Mouse (Mus musculus): ENCODE measurements around the gene Kif22. TPM values are rescaled to one million over a fixed set of nuclear protein-coding genes. Genes with fewer than 3 reads are reported as not detected.

The Kif22 gene
- polyA plus RNA-seq, 1 experiment from 2014 or later: 24.0 TPM

DNA sequence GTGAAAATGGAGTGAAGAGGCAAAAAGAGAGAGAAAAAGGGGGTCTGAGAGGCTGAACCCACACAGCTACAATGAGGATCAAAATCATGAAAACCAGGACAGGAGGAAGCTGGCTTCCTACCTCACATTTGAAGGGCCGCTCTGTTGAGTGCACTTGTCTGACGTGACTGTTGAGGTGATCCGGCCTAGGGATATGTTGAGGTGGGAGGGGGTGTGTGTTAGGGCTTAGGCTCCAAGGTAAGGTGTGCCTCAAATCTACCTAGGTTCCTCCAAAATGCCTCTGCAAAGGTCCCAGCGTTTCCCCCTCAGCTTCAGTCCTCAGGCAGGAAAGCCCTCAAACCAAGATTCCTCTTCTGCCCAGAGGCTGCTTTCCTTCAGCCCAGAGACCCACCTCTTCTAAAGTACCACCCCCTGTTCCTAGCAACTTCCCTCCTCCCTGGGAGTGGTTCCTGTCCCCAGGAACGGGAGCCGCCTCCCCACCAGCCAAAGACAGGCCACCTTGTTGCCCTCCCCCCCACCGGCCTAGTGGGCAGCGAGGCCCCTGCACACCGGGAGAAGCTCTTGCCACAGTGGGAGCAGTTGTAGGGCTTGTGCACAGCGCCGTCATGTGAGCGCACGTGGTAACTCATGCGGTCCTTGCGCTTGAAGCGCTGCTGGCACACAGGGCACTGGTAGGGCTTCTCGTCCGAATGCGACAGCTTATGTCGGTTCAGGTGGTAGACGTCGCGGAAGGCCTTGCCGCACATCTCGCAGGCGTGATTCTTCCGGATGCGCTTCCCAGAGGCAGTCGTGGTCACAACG, 17.3 kb downstream of the Kif22 start:
- peaks cover 28% of the 10 kb centered on the region for H3K36me3 ChIP-seq (ENCODE audit: control insufficient read depth, insufficient read depth)
- H3K4me3 ChIP-seq (ENCODE audit: low read depth, low read length): peak overlapping the region; percentile 79
- H3K27ac ChIP-seq (ENCODE audit: low read depth, low read length): peak overlapping the region; percentile 96
- peaks cover 15% of the 10 kb centered on the region; the same call in 1 of the 2 replicates for H3K4me1 ChIP-seq (replicated peaks; ENCODE audit: control insufficient read depth, insufficient read depth, low read length)
- WGBS: 2% methylated on average over 30 of the region's 30 CpGs
- peak overlapping the region; percentile 78 for H3K9ac ChIP-seq (ENCODE audit: low read depth, low read length)
- peak; percentile 28 for ATAC-seq
- no peaks in the 10 kb centered on the region for H3K27me3 ChIP-seq (replicated peaks; ENCODE audit: control insufficient read depth, insufficient read depth, low read length)
- peak overlapping the region; percentile 90 for H3K4me2 ChIP-seq (replicated peaks; ENCODE audit: low read depth)
- no peaks in the 10 kb centered on the region for H3K9me3 ChIP-seq (ENCODE audit: control insufficient read depth)
- peak; percentile 93 for TF ChIP-seq CTCF (IDR thresholded peaks at IDR 0.05; ENCODE audit: low read depth)

DNA sequence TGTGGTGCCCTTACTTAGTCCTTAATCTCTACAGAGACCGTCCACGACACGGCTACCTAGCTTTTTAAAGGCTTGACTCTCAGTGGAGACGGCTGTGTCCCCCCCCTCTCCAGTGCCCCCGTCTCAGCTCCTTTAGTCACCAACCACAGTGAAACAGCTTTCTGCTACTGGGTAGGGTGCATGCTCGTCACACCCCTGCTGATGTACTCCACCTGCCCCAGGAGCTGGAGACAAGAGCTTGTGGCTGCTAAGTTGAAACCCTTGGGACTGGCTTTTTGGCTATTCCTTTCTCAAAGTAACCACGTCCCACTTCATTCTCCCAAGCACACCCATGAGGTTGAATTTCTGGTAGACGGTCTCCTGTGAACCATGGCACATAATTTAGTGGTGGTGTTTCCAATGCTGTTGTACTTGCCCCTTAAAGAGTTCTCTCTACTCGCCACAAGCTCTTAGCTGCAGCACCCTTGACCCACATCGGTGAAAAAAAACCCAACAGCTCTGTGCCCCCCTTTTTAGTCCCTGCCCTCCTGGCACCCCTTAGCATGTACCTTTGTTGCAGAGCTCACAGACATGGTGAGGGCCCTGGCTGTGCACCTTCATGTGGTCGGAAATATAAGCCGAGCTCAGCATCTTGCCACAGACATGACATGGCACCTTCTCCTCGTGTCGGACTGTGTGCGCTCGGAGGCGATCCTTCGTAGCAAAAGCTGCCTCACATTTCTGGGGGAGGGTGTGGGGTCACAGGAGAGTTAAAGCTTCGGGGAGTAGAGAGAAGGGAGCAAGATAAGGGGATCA, 18.2 kb downstream of the Kif22 start:
- Histone ChIP-seq H3K4me2 (replicated peaks; ENCODE audit: low read depth) (peak overlapping the region; percentile 90), H3K4me3 (ENCODE audit: low read depth, low read length) (peak overlapping the region; percentile 79), H3K9ac (ENCODE audit: low read depth, low read length) (peak overlapping the region; percentile 78), H3K36me3 (ENCODE audit: control insufficient read depth, insufficient read depth) (peaks cover 26% of the 10 kb centered on the region), H3K9me3 (ENCODE audit: control insufficient read depth) (no peaks in the 10 kb centered on the region), H3K27me3 (replicated peaks; ENCODE audit: control insufficient read depth, insufficient read depth, low read length) (no peaks in the 10 kb centered on the region), H3K4me1 (replicated peaks; ENCODE audit: control insufficient read depth, insufficient read depth, low read length) (peaks cover 15% of the 10 kb centered on the region; the same call in 1 of the 2 replicates), H3K27ac (ENCODE audit: low read depth, low read length) (peak overlapping the region; percentile 28)
- WGBS: 17% methylated on average over 19 of the region's 19 CpGs
- ATAC-seq: no peak
- no peak for TF ChIP-seq CTCF (IDR thresholded peaks at IDR 0.05; ENCODE audit: low read depth)

- Histone ChIP-seq H3K9me3 (ENCODE audit: control insufficient read depth) (no peaks in the 10 kb centered on the region), H3K9ac (ENCODE audit: low read depth, low read length) (no peak overlapping the region), H3K27me3 (replicated peaks; ENCODE audit: control insufficient read depth, insufficient read depth, low read length) (no peaks in the 10 kb centered on the region), H3K4me2 (replicated peaks; ENCODE audit: low read depth) (peak overlapping the region; percentile 90), H3K4me3 (ENCODE audit: low read depth, low read length) (no peak overlapping the region), H3K4me1 (replicated peaks; ENCODE audit: control insufficient read depth, insufficient read depth, low read length) (peaks cover 15% of the 10 kb centered on the region; the same call in 1 of the 2 replicates), H3K27ac (ENCODE audit: low read depth, low read length) (no peak overlapping the region), H3K36me3 (ENCODE audit: control insufficient read depth, insufficient read depth) (peaks cover 24% of the 10 kb centered on the region)
- 70% methylated on average over 12 of the region's 13 CpGs for WGBS
- no peak for TF ChIP-seq CTCF (IDR thresholded peaks at IDR 0.05; ENCODE audit: low read depth)
- no peak for ATAC-seq
Observed at GRCm38 (mm10) chr7:127023272-127023691, 19.0 kb downstream of the Kif22 start.

- H3K27ac ChIP-seq (ENCODE audit: low read depth, low read length): peak overlapping the region; percentile 28; the same call in 1 of the 2 replicates
- no peak overlapping the region for H3K9ac ChIP-seq (ENCODE audit: low read depth, low read length)
Observed at GRCm38 (mm10) chr7:127022528-127023271, 19.6 kb downstream of the Kif22 start.

GRCm38 (mm10) chr7:127021563-127022527, 20.4 kb downstream of the Kif22 start:
- H3K4me1 ChIP-seq (replicated peaks; ENCODE audit: control insufficient read depth, insufficient read depth, low read length): peaks cover 11% of the 10 kb centered on the region; the same call in 1 of the 2 replicates
- no peak for TF ChIP-seq CTCF (IDR thresholded peaks at IDR 0.05; ENCODE audit: low read depth)
- H3K27ac ChIP-seq (ENCODE audit: low read depth, low read length): peak overlapping the region; percentile 28; the same call in 1 of the 2 replicates
- no peaks in the 10 kb centered on the region for H3K9me3 ChIP-seq (ENCODE audit: control insufficient read depth)
- H3K4me2 ChIP-seq (replicated peaks; ENCODE audit: low read depth): peak overlapping the region; percentile 73
- no peak for ATAC-seq
- 0 out of 2 replicates have a peak overlapping the region, but pooled peaks have one; percentile 11 for H3K9ac ChIP-seq (ENCODE audit: low read depth, low read length)
- H3K36me3 ChIP-seq (ENCODE audit: control insufficient read depth, insufficient read depth): peaks cover 24% of the 10 kb centered on the region
- 40% methylated on average over 5 of the region's 5 CpGs for WGBS
- H3K4me3 ChIP-seq (ENCODE audit: low read depth, low read length): peak overlapping the region; percentile 41; the same call in 1 of the 2 replicates
- H3K27me3 ChIP-seq (replicated peaks; ENCODE audit: control insufficient read depth, insufficient read depth, low read length): no peaks in the 10 kb centered on the region

More at GRCm38 (mm10) chr7:127022528-127023271, 19.6 kb downstream of the Kif22 start:
- Histone ChIP-seq H3K36me3 (ENCODE audit: control insufficient read depth, insufficient read depth) (peaks cover 24% of the 10 kb centered on the region), H3K4me1 (replicated peaks; ENCODE audit: control insufficient read depth, insufficient read depth, low read length) (peaks cover 11% of the 10 kb centered on the region; the same call in 1 of the 2 replicates), H3K27me3 (replicated peaks; ENCODE audit: control insufficient read depth, insufficient read depth, low read length) (no peaks in the 10 kb centered on the region), H3K9me3 (ENCODE audit: control insufficient read depth) (no peaks in the 10 kb centered on the region), H3K4me3 (ENCODE audit: low read depth, low read length) (no peak overlapping the region), H3K4me2 (replicated peaks; ENCODE audit: low read depth) (no peak overlapping the region)
- no peak for ATAC-seq
- 83% methylated on average over 7 of the region's 7 CpGs for WGBS
- no peak for TF ChIP-seq CTCF (IDR thresholded peaks at IDR 0.05; ENCODE audit: low read depth)

Data from intestine, postnatal 0 days (tissue).